32 mouse cellular contexts compared by ENCODE assay signal in the genomic region with DNA sequence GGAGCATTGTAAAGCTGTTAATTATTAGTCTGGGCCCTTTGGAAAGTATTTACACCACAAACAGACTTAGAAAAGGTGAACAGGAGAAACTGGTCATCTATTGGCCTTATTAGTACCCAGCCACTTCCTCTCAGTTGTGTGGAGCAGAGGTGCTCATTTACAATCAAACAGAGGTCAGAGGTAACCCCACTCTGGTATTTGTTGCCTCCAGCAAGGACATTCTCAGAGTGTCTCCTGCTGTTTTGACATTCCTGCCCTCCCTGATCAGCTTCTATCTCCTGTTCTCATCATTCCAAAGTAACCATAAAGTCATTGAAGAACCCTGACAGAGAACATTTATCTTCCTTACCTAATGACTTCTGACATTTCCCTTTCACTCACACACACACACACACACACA.
DNase-seq lines count a peak whose midpoint lies in the region; ATAC-seq lines count a peak whose summit lies in the region.
"Had no signal": no experiment of that assay in that cellular context is flagged by ENCODE, and none has a peak within 500 bp of the region (broad histone marks: within the 10 kb centered on the region; RNA-seq: fewer than 3 reads in every experiment).

No protein-coding gene starts in this region.

- no peak overlapping the region for H3K4me2 ChIP-seq in kidney, embryonic 16.5 days (replicated peaks; ENCODE audit: low read depth, low read length)
- H3K4me2 ChIP-seq: embryonic facial prominence, embryonic 13.5 days; forebrain, embryonic 13.5 days; heart, embryonic 12.5 days; heart, embryonic 15.5 days; hindbrain, embryonic 14.5 days had no signal

- no peaks in the 10 kb centered on the region for H3K9me3 ChIP-seq in kidney, embryonic 16.5 days (ENCODE audit: low read length)
- H3K9me3 ChIP-seq: embryonic facial prominence, embryonic 10.5 days; embryonic facial prominence, embryonic 13.5 days; forebrain, embryonic 13.5 days; heart, embryonic 12.5 days; heart, embryonic 15.5 days had no signal

- no peak overlapping the region for H3K4me3 ChIP-seq in kidney, embryonic 16.5 days (ENCODE audit: low read length)
- H3K4me3 ChIP-seq: embryonic facial prominence, embryonic 10.5 days; embryonic facial prominence, embryonic 13.5 days; erythroblast, embryonic 14.5 days; forebrain, embryonic 13.5 days; heart, embryonic 12.5 days; heart, embryonic 15.5 days had no signal

- H3K27ac ChIP-seq in kidney, embryonic 16.5 days (ENCODE audit: low read length), result no peak overlapping the region
- H3K27ac ChIP-seq: embryonic facial prominence, embryonic 10.5 days; embryonic facial prominence, embryonic 13.5 days; forebrain, embryonic 13.5 days; heart, embryonic 15.5 days; hindbrain, embryonic 14.5 days; hindbrain, postnatal 0 days had no signal

- H3K4me1 ChIP-seq in kidney, embryonic 16.5 days (ENCODE audit: insufficient read depth, low read length), result 0 out of 2 replicates have a peak, but pooled peaks cover 4% of the 10 kb centered on the region
- H3K4me1 ChIP-seq: embryonic facial prominence, embryonic 13.5 days; heart, embryonic 15.5 days had no signal

- intact Hi-C loops in heart, postnatal 10 days (cut with DNase I), result no loop called here

- H3K36me3 ChIP-seq in kidney, embryonic 16.5 days (ENCODE audit: insufficient read depth, low read length), result no peaks in the 10 kb centered on the region
- H3K36me3 ChIP-seq: embryonic facial prominence, embryonic 10.5 days; embryonic facial prominence, embryonic 13.5 days; heart, embryonic 12.5 days; heart, embryonic 15.5 days had no signal

- no peaks in the 10 kb centered on the region for H3K27me3 ChIP-seq in kidney, embryonic 16.5 days (ENCODE audit: insufficient read depth, low read length)
- H3K27me3 ChIP-seq: CH12.LX; embryonic facial prominence, embryonic 13.5 days; forebrain, embryonic 13.5 days; heart, embryonic 12.5 days; heart, embryonic 15.5 days; Patski had no signal

- no peak for DNase-seq in kidney, postnatal 25 days
- peak; percentile 64 for DNase-seq in R1 (ENCODE audit: low read depth, low spot score)
- DNase-seq in embryo, embryonic 9.5 days (ENCODE audit: extremely low spot score), result peak; percentile 17
- DNase-seq in heart, postnatal 10 days, result no peak
- no peak for DNase-seq in frontal cortex, postnatal 14 days (ENCODE audit: low spot score in 2 of 2)
- DNase-seq in lung, postnatal 10 days, result no peak
- DNase-seq: adrenal gland, postnatal 10 days; adrenal gland, postnatal 36 days; B cell, adult 2 months; cerebellum, adult 2 months; cerebellum, adult 9-11 months; cerebellum, postnatal 25 days; gastrocnemius, postnatal 25 days; heart, adult 18-20 months; heart, postnatal 14 days; heart, postnatal 4 days; kidney, adult 18-20 months had no signal

- ATAC-seq in kidney, embryonic 16.5 days (ENCODE audit: low FRiP score, low TSS enrichment), result peak; percentile 42; the same call in 1 of the 2 replicates
- ATAC-seq: activated CD4-positive, CD25-positive, alpha-beta regulatory T cell, adult 4 months; forebrain, embryonic 13.5 days; forebrain, embryonic 16.5 days; hindbrain, postnatal 0 days; inflammation-experienced regulatory T-cells, adult 6 months; intestine, embryonic 16.5 days; Patski had no signal

- no peak overlapping the region for H3K9ac ChIP-seq in kidney, embryonic 16.5 days (replicated peaks; ENCODE audit: low read length)
- H3K9ac ChIP-seq: embryonic facial prominence, embryonic 13.5 days; forebrain, embryonic 13.5 days; heart, embryonic 12.5 days; heart, embryonic 15.5 days; hindbrain, embryonic 14.5 days had no signal

Comparison
In these comparisons a context has a peak if more than half of its experiments do, and no peak if none do; other contexts are left out.
1. DNase-seq: peak in R1 (single experiment) and embryo, embryonic 9.5 days (single experiment); none in kidney, postnatal 25 days (0 of 2), heart, postnatal 10 days (0 of 2), frontal cortex, postnatal 14 days (0 of 2) and lung, postnatal 10 days (single experiment).